Mouse (Mus musculus) kidney, embryonic 15.5 days (tissue): ENCODE measurements around the gene Qrich2. TPM values are rescaled to one million over a fixed set of nuclear protein-coding genes. Genes with fewer than 3 reads are reported as not detected.

Experiments
- ATAC-seq: fragments of 200-750 bp; cut with Nextera tagmentation; replicated peaks from 2 replicates; pipeline ENCODE4 v1.8.0; 2017; ENCODE audit warnings: moderate TSS enrichment; ENCODE audit not compliant: low FRiP score
- H3K27ac ChIP-seq: fragments of 300-500 bp; sonication (generic); 2 replicates; pipeline ENCODE4 v1.5.1; 2015; ENCODE audit warnings: mild to moderate bottlenecking, inconsistent platforms
- H3K27me3 ChIP-seq: fragments of 300-500 bp; sonication (generic); 2 replicates; pipeline ENCODE4 v1.6.1; 2015; ENCODE audit warnings: inconsistent platforms
- H3K36me3 ChIP-seq: fragments of 300-500 bp; sonication (generic); 2 replicates; pipeline ENCODE4 v1.6.1; 2015; ENCODE audit warnings: inconsistent platforms
- H3K4me1 ChIP-seq: fragments of 300-500 bp; sonication (generic); 2 replicates; pipeline ENCODE4 v1.6.1; 2015; ENCODE audit warnings: inconsistent platforms
- H3K4me2 ChIP-seq: fragments of 300-500 bp; sonication (generic); 2 replicates; pipeline ENCODE4 v1.6.1; 2015; ENCODE audit warnings: moderate library complexity, mild to moderate bottlenecking, inconsistent platforms
- H3K4me3 ChIP-seq: fragments of 300-500 bp; sonication (generic); replicated peaks from 2 replicates; pipeline ENCODE4 v1.5.1; 2015; ENCODE audit warnings: mild to moderate bottlenecking, inconsistent platforms
- H3K9ac ChIP-seq: fragments of 300-500 bp; sonication (generic); 2 replicates; pipeline ENCODE4 v1.6.1; 2015; ENCODE audit warnings: mild to moderate bottlenecking, inconsistent platforms
- H3K9me3 ChIP-seq: fragments of 300-500 bp; sonication (generic); replicated peaks from 2 replicates; pipeline ENCODE4 v1.6.1; 2016; ENCODE audit warnings: inconsistent platforms
- WGBS: fragments of 180-500 bp; shearing (Covaris S2); methylation state at CpG from one replicate; pipeline ENCODE4 v1.1.7; 2015; ENCODE audit warnings: mixed read lengths; 5-methylcytosine and 5-hydroxymethylcytosine counted together
- polyA plus RNA-seq: library from polyadenylated mRNA; unstranded; fragments of >200 nt; fragmentation: Nextera tagmentation; extraction: Ambion mirVana; gene quantifications from 2 replicates; pipeline ENCODE4 v1.2.1, GENCODE M21; 2015

Gene Qrich2
- 0.14 and 0.30 TPM in 2 replicates for polyA plus RNA-seq

DNA sequence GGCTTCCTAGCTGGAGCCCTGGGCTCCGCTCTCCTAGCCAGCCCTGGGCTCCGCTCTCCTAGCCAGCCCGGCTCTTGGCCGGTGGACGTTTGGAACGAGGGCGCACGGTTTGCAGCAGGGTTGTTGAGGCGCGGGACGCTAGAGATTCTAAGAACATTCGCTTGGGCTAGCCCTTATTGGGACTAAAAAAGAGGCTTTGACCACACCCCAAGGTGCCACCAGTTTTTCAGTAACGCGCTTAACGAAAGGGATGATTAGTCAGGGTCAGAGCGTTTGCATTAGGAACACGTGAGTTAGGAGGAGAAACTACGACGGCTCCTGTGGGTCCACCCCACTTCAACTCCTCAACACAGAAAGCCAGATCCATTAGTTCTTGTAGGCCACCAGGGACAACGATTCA is at the start of gene Qrich2:
Qrich2 (minus strand) TSS at position 101 of the 400 bp plus-strand sequence.
- Histone ChIP-seq H3K4me2 (no peak within 1 kb of the TSS), H3K27me3 (no peaks in the 10 kb centered on the region), H3K36me3 (peaks cover 17% of the 10 kb centered on the region), H3K9me3 (no peaks in the 10 kb centered on the region), H3K9ac (no peak within 1 kb of the TSS), H3K4me3 (no peak within 1 kb of the TSS), H3K4me1 (peaks cover 4% of the 10 kb centered on the region), H3K27ac (no peak within 1 kb of the TSS)
- no peak for ATAC-seq
- WGBS = 68% methylated on average over 20 of the region's 20 CpGs

DNA sequence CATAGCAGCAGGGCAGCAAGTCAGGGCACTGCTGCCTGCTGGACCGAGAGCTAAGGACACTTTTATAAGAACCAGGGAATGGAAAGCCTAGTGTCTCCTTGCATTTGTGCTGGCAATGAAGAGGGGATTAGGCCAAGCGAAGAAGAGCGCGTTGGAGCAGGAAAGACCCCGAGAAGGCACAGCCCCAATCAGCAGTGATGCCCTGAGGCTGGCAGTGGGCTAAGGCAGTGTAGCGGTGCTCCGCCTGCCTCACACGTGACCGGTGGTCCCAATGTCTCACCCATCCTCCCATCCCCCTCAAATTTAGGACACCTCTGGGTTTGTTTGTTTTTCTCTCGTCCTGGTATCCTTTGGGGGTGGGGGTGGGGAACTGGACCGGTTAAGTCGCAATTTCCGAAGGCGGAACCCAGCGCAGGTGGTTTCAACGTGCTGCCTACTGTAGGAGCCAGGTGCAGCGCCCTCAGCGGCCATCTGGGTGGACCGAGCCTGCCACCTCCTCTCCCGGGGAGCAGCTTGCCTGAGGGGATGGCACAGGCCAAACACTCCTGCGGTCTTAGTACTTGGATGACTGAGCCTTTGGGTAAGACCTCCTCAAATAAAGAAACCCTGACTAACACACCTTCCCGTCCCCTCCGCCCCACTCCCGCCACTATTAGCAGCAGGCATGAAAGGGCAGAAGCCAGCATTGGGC is 49.4 kb upstream of the Qrich2 start:
- peaks cover 17% of the 10 kb centered on the region for H3K27me3 ChIP-seq
- H3K27ac ChIP-seq = no peak overlapping the region
- H3K4me3 ChIP-seq = peak overlapping the region; percentile 18
- no peak overlapping the region for H3K9ac ChIP-seq
- WGBS = 14% methylated on average over 24 of the region's 24 CpGs
- H3K4me2 ChIP-seq = peak overlapping the region; percentile 48
- no peak for ATAC-seq
- H3K36me3 ChIP-seq = no peaks in the 10 kb centered on the region
- H3K4me1 ChIP-seq = peaks cover 16% of the 10 kb centered on the region; the same call in 1 of the 2 replicates
- H3K9me3 ChIP-seq = no peaks in the 10 kb centered on the region

DNA sequence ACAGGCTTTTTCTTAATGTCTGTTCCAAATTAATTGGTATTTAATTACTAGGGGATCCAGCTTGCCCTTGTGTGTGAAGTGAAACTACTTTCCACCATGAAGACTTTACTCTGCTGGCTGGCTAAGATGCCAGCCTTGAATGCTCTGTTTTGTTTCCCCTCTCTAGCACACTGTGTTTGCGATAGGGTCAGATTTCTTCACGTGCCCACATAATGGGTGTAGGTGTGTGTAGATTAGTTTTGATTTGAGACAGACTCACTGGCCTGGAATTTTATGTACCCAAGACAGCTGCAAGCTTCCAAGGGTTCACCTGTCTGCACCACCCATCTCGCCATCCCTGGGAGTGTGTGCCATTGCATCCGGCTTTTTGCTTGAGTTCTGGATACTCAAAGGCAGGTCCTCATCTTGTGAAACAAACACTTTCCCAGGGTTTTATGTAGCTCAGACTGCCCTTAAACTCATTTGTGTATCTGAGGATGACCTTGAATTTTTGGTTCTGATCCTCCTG is 47.5 kb upstream of the Qrich2 start:
- no peak overlapping the region for H3K9ac ChIP-seq
- no peak for ATAC-seq
- no peak overlapping the region for H3K4me3 ChIP-seq
- no peaks in the 10 kb centered on the region for H3K9me3 ChIP-seq
- H3K4me1 ChIP-seq = peaks cover 13% of the 10 kb centered on the region; the same call in 1 of the 2 replicates
- H3K4me2 ChIP-seq = no peak overlapping the region
- H3K36me3 ChIP-seq = no peaks in the 10 kb centered on the region
- no peak overlapping the region for H3K27ac ChIP-seq
- peaks cover 17% of the 10 kb centered on the region for H3K27me3 ChIP-seq
- WGBS = 64% methylated on average over 4 of the region's 4 CpGs

DNA sequence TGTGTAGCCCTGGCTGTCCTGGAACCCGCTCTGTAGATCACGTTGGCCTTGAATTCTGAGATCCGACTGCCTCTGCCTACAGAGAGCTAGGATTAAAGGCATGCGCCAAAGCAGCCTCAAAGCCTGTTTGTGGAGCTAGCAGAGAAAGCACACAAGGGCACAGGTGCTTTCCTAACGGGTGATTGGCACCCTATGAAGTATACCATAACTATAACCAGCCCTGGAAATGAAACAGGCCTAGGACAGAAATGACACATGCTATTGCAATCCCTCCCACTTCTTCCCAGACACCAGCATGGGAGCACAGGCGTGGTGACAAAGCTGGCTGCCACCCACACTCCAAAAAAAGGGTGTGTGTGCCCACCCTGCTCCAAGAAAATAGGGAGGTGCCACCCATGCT is 46.9 kb upstream of the Qrich2 start:
- H3K9ac ChIP-seq = no peak overlapping the region
- peaks cover 17% of the 10 kb centered on the region for H3K27me3 ChIP-seq
- no peak overlapping the region for H3K4me3 ChIP-seq
- H3K27ac ChIP-seq = no peak overlapping the region
- peaks cover 9% of the 10 kb centered on the region; the same call in 1 of the 2 replicates for H3K4me1 ChIP-seq
- no peaks in the 10 kb centered on the region for H3K36me3 ChIP-seq
- H3K9me3 ChIP-seq = no peaks in the 10 kb centered on the region
- ATAC-seq = no peak
- no peak overlapping the region for H3K4me2 ChIP-seq
- 80% methylated on average over 6 of the region's 6 CpGs for WGBS

DNA sequence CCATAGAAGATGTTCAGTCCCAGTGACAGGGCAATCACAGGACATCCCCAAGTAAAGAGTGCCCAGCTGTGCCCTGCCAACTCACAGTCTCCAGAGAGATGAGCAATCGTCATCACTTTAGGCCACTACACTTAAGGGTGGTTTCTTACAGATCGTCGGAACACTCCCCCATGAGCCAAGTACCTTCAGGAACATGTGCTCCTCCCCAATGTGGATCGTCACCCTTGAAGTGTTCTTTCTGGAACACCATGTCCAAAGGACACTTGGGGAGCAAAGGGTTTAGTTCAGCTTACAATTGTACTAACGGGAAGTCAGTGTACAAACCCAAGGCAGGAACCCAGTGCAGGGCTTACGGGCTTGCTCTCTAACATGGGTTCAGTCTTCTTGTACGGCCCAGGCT is 46.1 kb upstream of the Qrich2 start:
- Histone ChIP-seq H3K27me3 (peaks cover 17% of the 10 kb centered on the region), H3K4me1 (peaks cover 6% of the 10 kb centered on the region; the same call in 1 of the 2 replicates), H3K4me3 (no peak overlapping the region), H3K36me3 (no peaks in the 10 kb centered on the region), H3K9ac (no peak overlapping the region), H3K4me2 (no peak overlapping the region), H3K27ac (no peak overlapping the region), H3K9me3 (no peaks in the 10 kb centered on the region)
- WGBS = 91% methylated on average over 7 of the region's 7 CpGs
- no peak for ATAC-seq

DNA sequence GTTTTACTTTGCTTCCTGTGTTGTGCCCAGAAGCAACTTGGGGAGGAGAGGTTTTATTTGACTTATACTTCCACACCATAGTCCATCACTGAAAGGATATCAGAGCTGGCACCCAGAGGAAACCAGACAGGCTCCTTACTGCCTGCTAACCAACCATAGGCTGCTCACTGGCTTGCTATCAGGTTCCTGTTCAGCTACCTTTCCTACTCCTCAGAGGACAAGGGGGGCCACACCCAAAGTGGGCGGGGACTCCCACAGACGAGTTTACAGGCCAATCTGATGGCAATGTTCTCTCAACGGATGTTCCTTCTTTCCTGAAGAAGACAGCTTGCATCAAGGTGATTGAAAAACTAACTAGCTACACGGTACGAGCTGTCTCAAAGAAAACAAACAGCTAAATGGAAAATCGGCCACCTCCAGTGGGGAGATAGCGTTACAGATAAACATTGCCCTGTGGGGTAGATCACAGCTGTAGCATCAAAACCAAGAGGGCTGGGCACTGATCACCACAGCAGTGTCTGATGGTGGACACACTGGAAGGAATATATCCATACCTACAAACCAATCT is 45.3 kb upstream of the Qrich2 start:
- H3K4me1 ChIP-seq = peaks cover 6% of the 10 kb centered on the region; the same call in 1 of the 2 replicates
- H3K9ac ChIP-seq = no peak overlapping the region
- H3K27ac ChIP-seq = no peak overlapping the region
- no peak for ATAC-seq
- H3K4me2 ChIP-seq = no peak overlapping the region
- H3K9me3 ChIP-seq = no peaks in the 10 kb centered on the region
- no peaks in the 10 kb centered on the region for H3K36me3 ChIP-seq
- 53% methylated on average over 7 of the region's 7 CpGs for WGBS
- H3K4me3 ChIP-seq = no peak overlapping the region
- peaks cover 17% of the 10 kb centered on the region for H3K27me3 ChIP-seq

DNA sequence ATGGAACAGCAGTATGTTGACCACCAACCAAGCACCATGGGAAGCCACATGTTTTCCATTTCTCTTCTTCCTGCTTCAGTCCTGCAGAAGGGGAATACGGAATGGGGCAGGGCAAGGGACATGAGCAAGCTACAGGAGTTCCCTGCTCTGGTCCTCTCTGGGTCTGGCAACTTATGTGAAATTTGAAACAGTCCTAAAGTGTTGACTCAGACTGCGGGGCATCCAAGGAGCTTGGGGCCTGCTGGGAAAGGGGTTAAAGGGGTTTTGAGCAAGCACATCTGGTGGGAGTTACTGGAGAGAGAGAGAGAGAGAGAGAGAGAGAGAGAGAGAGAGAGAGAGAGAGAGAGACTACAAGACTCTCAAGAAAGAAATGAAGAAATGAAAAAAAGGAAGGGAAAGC is 42.6 kb upstream of the Qrich2 start:
- Histone ChIP-seq H3K36me3 (no peaks in the 10 kb centered on the region), H3K27me3 (0 out of 2 replicates have a peak, but pooled peaks cover 1% of the 10 kb centered on the region), H3K9me3 (no peaks in the 10 kb centered on the region), H3K4me1 (no peaks in the 10 kb centered on the region), H3K4me3 (no peak overlapping the region), H3K9ac (no peak overlapping the region), H3K4me2 (no peak overlapping the region), H3K27ac (no peak overlapping the region)
- no peak for ATAC-seq
- WGBS = 42% methylated on average over 2 of the region's 2 CpGs

DNA sequence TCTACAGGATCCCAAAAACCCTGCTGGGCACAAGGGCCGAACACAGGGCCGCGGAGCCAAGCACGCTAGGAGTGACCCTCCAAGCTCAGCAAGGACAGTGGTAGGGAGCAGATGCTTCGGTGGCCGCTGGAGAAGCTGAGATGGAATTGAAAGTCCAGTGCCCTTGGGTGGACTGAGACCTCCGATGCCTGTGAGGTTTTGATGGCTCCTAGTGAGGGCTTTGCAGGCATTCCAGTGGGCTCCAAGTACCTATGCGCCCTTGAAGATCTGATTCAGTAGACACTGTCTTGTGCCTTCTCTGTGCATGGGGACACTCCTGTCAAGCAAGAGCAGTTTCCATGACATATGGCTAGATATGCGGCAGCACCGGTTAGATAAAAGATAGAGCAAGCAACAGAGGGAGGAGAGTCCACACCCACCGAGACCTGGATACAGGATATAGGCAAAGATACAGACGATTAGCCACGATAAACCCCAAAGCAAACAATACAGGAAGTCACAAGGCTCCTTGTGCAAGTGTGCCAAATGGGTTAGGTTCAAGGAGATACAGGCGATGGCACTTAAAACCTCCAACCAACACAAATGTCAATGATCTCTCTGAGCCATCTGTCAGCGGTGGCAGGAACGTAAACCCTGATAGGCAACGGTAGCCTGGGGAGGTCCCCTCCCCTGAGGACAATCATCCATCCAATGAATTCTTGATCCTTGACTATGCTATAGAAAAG is 40.3 kb upstream of the Qrich2 start:
- H3K4me3 ChIP-seq = no peak overlapping the region
- no peaks in the 10 kb centered on the region for H3K9me3 ChIP-seq
- H3K4me2 ChIP-seq = no peak overlapping the region
- H3K36me3 ChIP-seq = no peaks in the 10 kb centered on the region
- H3K27ac ChIP-seq = no peak overlapping the region
- WGBS = 68% methylated on average over 17 of the region's 17 CpGs
- no peak for ATAC-seq
- H3K4me1 ChIP-seq = peaks cover under 1% of the 10 kb centered on the region
- no peaks in the 10 kb centered on the region for H3K27me3 ChIP-seq
- no peak overlapping the region for H3K9ac ChIP-seq

DNA sequence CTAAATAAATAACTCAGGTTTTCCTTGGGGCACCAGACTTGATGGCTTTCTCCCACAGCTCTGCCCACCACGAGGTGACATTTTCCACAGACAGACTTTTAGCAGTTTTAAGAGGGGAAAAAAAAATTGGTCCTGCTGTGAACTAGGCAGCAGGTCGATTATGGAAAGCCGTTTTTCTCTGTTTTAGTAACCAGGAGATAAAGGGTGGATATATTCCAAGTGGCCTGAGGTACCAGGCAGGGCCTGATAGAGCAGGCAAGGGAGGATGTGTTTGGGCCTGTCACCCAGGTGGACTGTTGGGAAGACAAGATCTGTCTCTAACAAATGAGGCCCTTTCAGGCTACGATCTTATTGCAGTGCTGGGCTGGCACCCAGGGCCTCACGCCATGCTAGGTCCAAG is 39.5 kb upstream of the Qrich2 start:
- Histone ChIP-seq H3K4me2 (no peak overlapping the region), H3K9ac (no peak overlapping the region), H3K4me1 (peaks cover 5% of the 10 kb centered on the region), H3K36me3 (no peaks in the 10 kb centered on the region), H3K27ac (no peak overlapping the region), H3K9me3 (no peaks in the 10 kb centered on the region), H3K4me3 (no peak overlapping the region), H3K27me3 (no peaks in the 10 kb centered on the region)
- ATAC-seq = no peak
- 79% methylated on average over 5 of the region's 5 CpGs for WGBS

DNA sequence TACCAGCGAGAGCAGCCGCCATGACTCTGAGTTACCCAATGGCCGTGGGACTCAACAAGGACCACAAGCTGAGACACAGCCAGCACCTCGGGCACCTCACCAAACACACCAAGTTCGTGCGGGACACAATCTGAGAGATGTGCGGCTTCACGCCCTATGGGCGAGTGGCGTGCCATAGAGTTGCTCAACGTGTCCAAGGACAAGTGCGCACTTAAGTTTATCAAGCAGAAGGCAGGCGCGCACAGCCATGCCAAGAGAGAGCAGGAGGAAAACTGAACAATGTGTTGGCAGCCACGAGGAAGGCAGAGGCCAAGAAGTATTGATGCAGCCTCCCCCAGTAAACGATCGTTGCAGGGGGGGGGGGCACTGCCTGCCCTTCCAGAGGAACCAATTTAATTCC is 38.5 kb upstream of the Qrich2 start:
- Histone ChIP-seq H3K27me3 (no peaks in the 10 kb centered on the region), H3K4me3 (no peak overlapping the region), H3K4me2 (no peak overlapping the region), H3K27ac (no peak overlapping the region), H3K9ac (no peak overlapping the region), H3K4me1 (peaks cover 5% of the 10 kb centered on the region), H3K36me3 (no peaks in the 10 kb centered on the region), H3K9me3 (no peaks in the 10 kb centered on the region)
- 93% methylated on average over 17 of the region's 17 CpGs for WGBS
- ATAC-seq = no peak

DNA sequence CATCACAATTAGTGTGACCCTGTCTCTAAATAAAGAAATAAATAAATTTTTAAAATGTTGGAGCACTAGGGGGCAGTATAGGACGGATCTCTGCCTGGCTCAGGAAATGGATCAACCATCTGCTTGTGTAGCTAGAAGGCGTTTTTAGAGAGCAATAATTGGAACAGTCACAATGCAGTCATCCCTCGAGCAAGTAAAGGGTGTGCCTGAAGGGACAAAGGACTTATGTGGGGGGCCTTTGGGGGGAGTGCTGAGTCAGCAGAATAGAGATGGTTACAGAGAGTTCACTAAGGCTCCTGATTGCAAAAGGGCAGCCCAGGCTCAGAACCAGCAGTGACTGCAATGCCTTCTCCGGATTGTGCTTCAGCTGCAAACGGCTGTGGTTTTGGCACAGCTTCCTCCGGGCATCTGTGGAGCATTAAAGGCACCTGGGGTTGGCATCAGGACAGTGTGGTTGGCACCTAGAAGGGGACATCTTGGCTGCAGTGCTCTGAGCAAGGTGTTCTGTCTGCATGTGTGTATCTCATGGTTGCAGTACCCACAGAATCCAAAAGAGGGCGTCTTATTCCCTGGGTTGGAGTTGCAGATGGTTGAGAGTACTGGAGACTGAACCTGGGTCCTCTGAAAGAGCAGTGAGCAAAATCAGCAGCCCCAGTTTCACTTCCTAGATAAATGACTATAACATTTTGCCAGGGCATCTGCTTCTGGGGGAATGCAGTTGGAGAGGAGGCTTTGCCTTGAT is 35.1 kb upstream of the Qrich2 start:
- ATAC-seq = peak; percentile 47; the same call in 1 of the 2 replicates
- Histone ChIP-seq H3K9ac (no peak overlapping the region), H3K27me3 (no peaks in the 10 kb centered on the region), H3K27ac (no peak overlapping the region), H3K36me3 (no peaks in the 10 kb centered on the region), H3K4me2 (no peak overlapping the region), H3K4me3 (no peak overlapping the region), H3K9me3 (0 out of 2 replicates have a peak, but pooled peaks cover 4% of the 10 kb centered on the region), H3K4me1 (peaks cover 10% of the 10 kb centered on the region)
- WGBS = 31% methylated on average over 7 of the region's 7 CpGs
